Mouse (Mus musculus): ENCODE measurements around the gene Lpp. TPM values are rescaled to one million over a fixed set of nuclear protein-coding genes. Genes with fewer than 3 reads are reported as not detected.

Gene Lpp
- polyA plus RNA-seq, 1 experiment from 2014 or later = 42.6 TPM

DNA sequence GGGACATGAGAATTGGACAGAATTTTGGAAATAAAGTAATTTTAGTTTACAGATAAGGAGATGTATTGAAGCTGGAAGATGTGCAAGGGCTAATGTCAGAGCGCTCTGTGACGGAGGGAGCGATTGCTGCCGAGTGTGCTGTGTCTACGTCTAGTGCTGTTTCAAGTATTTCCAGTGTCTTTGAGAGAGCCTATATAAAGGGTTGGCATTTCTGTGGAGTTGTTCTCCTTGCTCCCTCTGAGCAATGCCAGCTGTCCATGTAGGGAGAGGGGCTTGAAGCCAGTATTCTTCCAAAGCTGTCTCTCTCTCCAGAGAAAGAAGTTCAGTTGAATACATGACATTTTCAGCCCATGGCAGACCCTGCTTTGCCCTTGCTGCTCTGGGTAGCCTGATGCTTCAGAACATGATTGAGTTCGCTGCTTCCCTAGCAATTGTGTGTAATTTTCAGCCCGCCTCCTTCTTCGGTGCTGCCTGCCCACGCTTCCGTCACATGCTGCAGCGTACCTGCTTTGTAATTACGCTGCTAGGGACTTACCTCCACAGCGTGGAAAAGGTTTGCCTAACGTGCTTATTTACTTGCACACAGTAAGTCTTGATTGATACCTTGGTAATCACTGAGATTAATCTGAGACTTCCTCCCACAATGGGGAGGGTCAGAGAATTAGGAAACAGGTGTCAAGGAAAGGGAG, 207.1 kb downstream of the Lpp start:
- Histone ChIP-seq H3K9ac (no peak overlapping the region), H3K27ac (no peak overlapping the region), H3K4me2 (no peak overlapping the region), H3K4me1 (replicated peaks) (peaks cover 10% of the 10 kb centered on the region), H3K36me3 (no peaks in the 10 kb centered on the region), H3K27me3 (no peaks in the 10 kb centered on the region), H3K4me3 (no peak overlapping the region), H3K9me3 (replicated peaks) (no peaks in the 10 kb centered on the region)
- 83% methylated on average over 14 of the region's 14 CpGs for WGBS
- ATAC-seq (replicated peaks; ENCODE audit: insufficient number of reproducible peaks, insufficient read depth, low FRiP score, low read depth) = no peak

DNA sequence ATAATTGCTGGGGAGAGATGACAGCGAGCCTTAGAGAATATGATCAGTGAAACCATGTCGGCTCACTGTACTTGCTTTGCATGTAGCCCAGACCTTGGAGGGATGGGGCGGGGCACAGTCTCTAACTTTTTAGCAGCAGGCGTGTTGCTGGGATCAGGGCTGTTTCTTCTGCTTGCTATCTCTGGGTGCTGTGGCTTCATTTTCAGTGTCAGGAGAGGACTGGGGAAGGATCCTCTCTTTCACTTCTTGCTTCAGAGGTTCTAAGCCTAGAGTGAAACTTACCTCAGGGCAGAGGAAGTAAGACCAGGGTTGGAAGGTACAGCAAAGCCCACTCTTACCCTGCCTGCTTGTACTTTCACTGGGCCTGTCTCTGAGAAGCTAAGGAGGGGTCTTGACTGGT, 210.0 kb downstream of the Lpp start:
- Histone ChIP-seq H3K9ac (no peak overlapping the region), H3K36me3 (peaks cover 1% of the 10 kb centered on the region; the same call in 1 of the 2 replicates), H3K4me1 (replicated peaks) (peaks cover 15% of the 10 kb centered on the region), H3K4me2 (no peak overlapping the region), H3K27me3 (no peaks in the 10 kb centered on the region), H3K27ac (no peak overlapping the region), H3K9me3 (replicated peaks) (no peaks in the 10 kb centered on the region), H3K4me3 (no peak overlapping the region)
- 81% methylated on average over 4 of the region's 4 CpGs for WGBS
- no peak for ATAC-seq (replicated peaks; ENCODE audit: insufficient number of reproducible peaks, insufficient read depth, low FRiP score, low read depth)

DNA sequence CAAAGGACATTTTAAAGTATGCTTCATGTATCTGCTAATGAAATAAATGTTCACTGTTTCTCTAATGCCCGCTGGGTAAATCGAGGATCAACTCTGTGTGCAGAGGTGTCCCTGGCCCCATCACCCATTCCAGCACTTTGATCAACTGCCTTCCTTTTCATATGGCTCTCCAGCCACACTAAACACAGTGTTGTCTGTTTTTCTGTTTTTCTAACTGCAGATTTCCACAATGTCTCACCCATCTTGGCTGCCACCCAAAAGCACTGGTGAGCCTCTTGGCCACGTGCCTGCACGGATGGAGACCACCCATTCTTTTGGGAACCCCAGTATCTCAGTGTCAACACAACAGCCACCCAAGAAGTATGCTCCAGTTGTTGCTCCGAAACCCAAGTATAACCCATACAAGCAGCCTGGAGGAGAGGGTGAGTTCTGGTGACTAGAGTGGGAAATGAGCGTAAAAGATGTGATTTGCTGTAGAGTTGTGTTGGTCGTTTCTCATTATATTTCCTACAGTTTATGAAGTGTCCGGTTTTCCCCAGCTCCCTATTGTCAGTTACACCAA, 214.7 kb downstream of the Lpp start:
- no peaks in the 10 kb centered on the region for H3K27me3 ChIP-seq
- 72% methylated on average over 8 of the region's 8 CpGs for WGBS
- 0 out of 2 replicates have a peak, but pooled peaks cover 5% of the 10 kb centered on the region for H3K4me1 ChIP-seq (replicated peaks)
- no peak overlapping the region for H3K4me2 ChIP-seq
- H3K4me3 ChIP-seq = no peak overlapping the region
- no peaks in the 10 kb centered on the region for H3K9me3 ChIP-seq (replicated peaks)
- H3K36me3 ChIP-seq = peaks cover 6% of the 10 kb centered on the region; the same call in 1 of the 2 replicates
- ATAC-seq (replicated peaks; ENCODE audit: insufficient number of reproducible peaks, insufficient read depth, low FRiP score, low read depth) = no peak
- H3K27ac ChIP-seq = no peak overlapping the region
- no peak overlapping the region for H3K9ac ChIP-seq

GRCm38 (mm10) chr16:24619458-24619857, 226.2 kb downstream of the Lpp start:
- WGBS = 90% methylated on average over 6 of the region's 6 CpGs
- Histone ChIP-seq H3K27ac (no peak overlapping the region), H3K27me3 (no peaks in the 10 kb centered on the region), H3K4me3 (no peak overlapping the region), H3K4me1 (replicated peaks) (no peaks in the 10 kb centered on the region), H3K9ac (no peak overlapping the region), H3K9me3 (replicated peaks) (no peaks in the 10 kb centered on the region), H3K36me3 (no peaks in the 10 kb centered on the region), H3K4me2 (no peak overlapping the region)
- no peak for ATAC-seq (replicated peaks; ENCODE audit: insufficient number of reproducible peaks, insufficient read depth, low FRiP score, low read depth)

GRCm38 (mm10) chr16:24620021-24620420, 226.7 kb downstream of the Lpp start:
- no peaks in the 10 kb centered on the region for H3K9me3 ChIP-seq (replicated peaks)
- 74% methylated on average over 3 of the region's 3 CpGs for WGBS
- H3K27me3 ChIP-seq = no peaks in the 10 kb centered on the region

DNA sequence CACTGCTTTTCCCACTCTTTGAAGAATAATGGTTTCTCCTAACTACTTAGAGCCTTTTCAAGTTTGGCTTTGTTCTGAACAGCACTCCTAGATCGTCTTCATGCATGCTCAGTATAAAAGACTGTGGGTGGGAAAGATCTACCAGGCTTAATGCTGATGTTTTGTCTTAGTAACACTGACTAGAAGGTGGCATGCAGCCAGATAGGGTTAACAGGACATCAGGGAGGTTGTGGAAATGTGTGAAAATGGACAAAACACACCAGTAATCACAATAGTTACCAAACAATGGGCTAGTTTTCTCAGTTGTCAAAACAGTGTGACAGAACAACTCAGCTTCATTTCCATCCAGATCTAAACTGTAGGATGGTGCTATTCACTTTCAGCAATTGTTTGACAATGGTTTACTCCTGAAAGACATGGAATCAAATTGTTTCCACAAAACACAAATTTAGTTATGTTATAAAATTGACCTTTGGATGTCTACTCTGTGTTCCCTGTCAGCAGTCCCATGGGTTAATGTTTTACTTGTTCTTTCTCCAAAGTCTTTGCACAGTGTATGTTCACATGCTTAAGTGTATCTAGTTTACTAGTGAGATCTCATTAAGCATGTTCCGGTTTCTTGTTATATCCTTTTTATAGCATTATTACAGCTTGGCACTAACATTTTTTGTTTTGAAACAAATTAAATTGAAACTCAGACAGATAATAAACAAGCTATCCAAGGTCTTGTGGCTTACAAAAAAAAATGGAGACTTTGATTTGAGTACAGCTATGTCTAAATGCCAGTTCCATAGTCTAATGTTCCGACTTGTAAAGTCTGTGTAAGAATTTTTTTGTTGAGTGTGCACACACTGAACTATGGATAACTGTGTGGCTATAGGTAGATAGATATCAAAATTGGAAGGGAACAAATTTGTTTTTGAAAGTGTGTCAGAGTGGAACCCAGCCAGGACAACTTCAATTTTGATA, 229.2 kb downstream of the Lpp start:
- H3K9ac ChIP-seq = no peak overlapping the region
- H3K4me3 ChIP-seq = no peak overlapping the region
- H3K36me3 ChIP-seq = no peaks in the 10 kb centered on the region
- H3K4me2 ChIP-seq = no peak overlapping the region
- H3K9me3 ChIP-seq (replicated peaks) = no peaks in the 10 kb centered on the region
- H3K4me1 ChIP-seq (replicated peaks) = no peaks in the 10 kb centered on the region; the same call in 1 of the 2 replicates
- H3K27me3 ChIP-seq = no peaks in the 10 kb centered on the region
- no peak for ATAC-seq (replicated peaks; ENCODE audit: insufficient number of reproducible peaks, insufficient read depth, low FRiP score, low read depth)
- no peak overlapping the region for H3K27ac ChIP-seq
- 79% methylated on average over 3 of the region's 3 CpGs for WGBS

More at GRCm38 (mm10) chr16:24620021-24620420, 226.7 kb downstream of the Lpp start:
- Histone ChIP-seq H3K4me3 (no peak overlapping the region), H3K9ac (no peak overlapping the region), H3K27ac (no peak overlapping the region), H3K4me1 (replicated peaks) (no peaks in the 10 kb centered on the region; the same call in 1 of the 2 replicates), H3K4me2 (no peak overlapping the region), H3K36me3 (no peaks in the 10 kb centered on the region)
- no peak for ATAC-seq (replicated peaks; ENCODE audit: insufficient number of reproducible peaks, insufficient read depth, low FRiP score, low read depth)

GRCm38 (mm10) chr16:24624335-24624734, 231.0 kb downstream of the Lpp start:
- ATAC-seq (replicated peaks; ENCODE audit: insufficient number of reproducible peaks, insufficient read depth, low FRiP score, low read depth) = no peak
- Histone ChIP-seq H3K4me2 (no peak overlapping the region), H3K27me3 (no peaks in the 10 kb centered on the region), H3K27ac (0 out of 2 replicates have a peak overlapping the region, but pooled peaks have one; percentile 4), H3K9ac (no peak overlapping the region), H3K9me3 (replicated peaks) (no peaks in the 10 kb centered on the region), H3K4me3 (no peak overlapping the region), H3K4me1 (replicated peaks) (peaks cover 10% of the 10 kb centered on the region), H3K36me3 (no peaks in the 10 kb centered on the region)
- 72% methylated on average over 5 of the region's 5 CpGs for WGBS

- WGBS = 83% methylated on average over 5 of the region's 5 CpGs
- Histone ChIP-seq H3K9me3 (replicated peaks) (no peaks in the 10 kb centered on the region), H3K27me3 (no peaks in the 10 kb centered on the region), H3K36me3 (no peaks in the 10 kb centered on the region), H3K4me1 (replicated peaks) (peaks cover 15% of the 10 kb centered on the region), H3K4me2 (no peak overlapping the region), H3K9ac (no peak overlapping the region), H3K4me3 (no peak overlapping the region), H3K27ac (no peak overlapping the region)
- no peak for ATAC-seq (replicated peaks; ENCODE audit: insufficient number of reproducible peaks, insufficient read depth, low FRiP score, low read depth)
These were observed 232.3 kb downstream of the Lpp start for GRCm38 (mm10) chr16:24625576-24625975.

GRCm38 (mm10) chr16:24628779-24629178, 235.5 kb downstream of the Lpp start:
- ATAC-seq (replicated peaks; ENCODE audit: insufficient number of reproducible peaks, insufficient read depth, low FRiP score, low read depth) = no peak

DNA sequence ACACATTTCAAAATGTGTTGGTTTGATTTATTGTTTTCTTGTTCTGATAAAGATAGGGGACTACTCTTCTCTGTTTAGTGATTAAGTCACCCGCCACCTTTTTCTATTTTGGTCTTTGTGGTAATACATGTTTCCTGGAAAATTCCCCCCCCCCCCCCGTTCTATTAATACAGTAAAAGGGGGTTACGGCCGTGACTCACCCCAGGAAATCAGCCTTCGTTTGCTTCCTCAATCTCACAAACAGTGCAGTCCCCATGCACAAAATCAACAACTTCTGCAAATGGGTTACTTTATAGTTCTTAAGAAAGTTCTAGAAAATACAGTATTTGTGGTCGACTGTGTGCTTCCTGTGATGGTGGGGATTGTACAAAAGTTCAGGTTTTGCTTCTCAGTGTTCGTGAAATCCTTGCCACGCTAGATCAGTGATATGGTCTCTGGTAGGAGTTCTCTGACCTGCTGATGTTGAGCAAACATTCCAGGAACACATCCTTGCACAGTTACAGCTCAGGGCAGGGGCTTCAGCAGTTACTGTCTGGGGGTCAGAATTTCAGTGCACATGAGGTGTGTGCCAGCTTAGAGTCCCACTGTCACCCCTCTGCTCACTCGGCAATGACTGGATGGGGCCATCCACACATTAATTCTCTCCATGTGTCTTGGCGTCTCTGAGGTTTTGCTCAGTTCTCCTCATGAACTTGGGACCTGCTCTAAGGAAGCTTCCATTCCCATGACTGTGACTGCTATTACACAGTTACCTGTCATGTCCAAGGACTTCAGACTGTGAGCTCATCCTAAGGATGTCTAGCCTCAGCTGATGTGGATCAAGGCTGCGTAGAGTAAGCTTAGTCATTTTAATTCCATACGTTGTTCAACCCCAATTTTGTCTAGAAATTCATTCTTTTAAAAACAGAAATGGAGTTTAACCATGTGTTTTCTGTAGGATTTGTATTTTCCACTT, 236.2 kb downstream of the Lpp start:
- WGBS = 57% methylated on average over 12 of the region's 12 CpGs
- H3K27ac ChIP-seq = 0 out of 2 replicates have a peak overlapping the region, but pooled peaks have one; percentile 42
- no peak for ATAC-seq (replicated peaks; ENCODE audit: insufficient number of reproducible peaks, insufficient read depth, low FRiP score, low read depth)

More at GRCm38 (mm10) chr16:24628779-24629178, 235.5 kb downstream of the Lpp start:
- Histone ChIP-seq H3K27ac (peak overlapping the region; percentile 8; the same call in 1 of the 2 replicates), H3K4me3 (no peak overlapping the region), H3K9me3 (replicated peaks) (no peaks in the 10 kb centered on the region), H3K36me3 (no peaks in the 10 kb centered on the region), H3K4me1 (replicated peaks) (peaks cover 15% of the 10 kb centered on the region), H3K27me3 (no peaks in the 10 kb centered on the region), H3K4me2 (no peak overlapping the region), H3K9ac (no peak overlapping the region)
- 67% methylated on average over 1 of the region's 1 CpGs for WGBS

More for the DNA sequence above, 236.2 kb downstream of the Lpp start:
- Histone ChIP-seq H3K4me3 (no peak overlapping the region), H3K9me3 (replicated peaks) (no peaks in the 10 kb centered on the region), H3K4me2 (no peak overlapping the region), H3K4me1 (replicated peaks) (peaks cover 15% of the 10 kb centered on the region), H3K27me3 (no peaks in the 10 kb centered on the region), H3K9ac (no peak overlapping the region), H3K36me3 (no peaks in the 10 kb centered on the region)

All from heart, embryonic 15.5 days (tissue).